Comparison of ENCODE assay signal across 8 mouse cellular contexts in the genomic region with DNA sequence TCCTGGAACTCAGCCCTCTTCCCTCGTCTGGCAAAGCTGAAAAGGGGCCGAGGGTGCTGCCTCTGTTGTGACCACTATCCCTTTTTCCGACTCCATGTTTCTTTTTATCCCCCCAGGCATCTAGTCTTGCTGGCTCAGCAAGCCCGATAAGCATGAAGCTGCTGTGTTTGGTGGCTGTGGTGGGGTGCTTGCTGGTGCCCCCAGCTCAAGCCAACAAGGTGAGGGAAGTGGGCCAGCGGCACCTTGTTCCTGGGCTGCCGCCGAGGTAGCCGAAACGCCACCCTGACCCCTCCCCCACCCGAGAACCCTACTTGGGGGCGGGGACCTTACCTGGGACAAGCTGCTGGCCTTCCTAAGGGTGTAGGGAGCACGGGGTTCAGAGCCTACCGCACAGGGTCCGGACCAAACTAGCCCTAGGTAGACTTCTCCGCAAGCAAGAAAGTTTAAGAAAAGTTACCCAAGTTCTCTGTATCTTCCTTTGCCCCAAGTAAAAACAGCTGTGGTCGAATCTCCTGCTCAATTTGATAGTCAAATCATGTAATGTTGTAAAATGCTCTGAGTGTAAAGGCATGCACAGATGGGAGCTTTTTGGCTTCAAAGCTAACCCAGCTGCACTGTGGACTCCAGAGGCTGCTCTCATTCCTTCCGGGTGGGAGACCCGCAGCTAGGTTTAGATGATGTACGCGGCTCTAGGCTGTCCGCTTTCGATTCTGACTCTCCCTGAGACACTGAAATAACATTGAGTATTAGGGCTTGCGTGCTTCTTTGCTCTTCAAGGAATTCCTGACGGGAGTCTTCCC. TPM values are rescaled to one million over a fixed set of nuclear protein-coding genes. Genes with fewer than 3 reads are reported as not detected.
DNase-seq lines count a peak whose midpoint lies in the region; ATAC-seq and TF ChIP-seq lines count a peak whose summit lies in the region.

No protein-coding gene starts in this region.

- peak overlapping the region; percentile 31; the same call in 1 of the 2 replicates for H3K27ac ChIP-seq in CH12.LX (ENCODE audit: insufficient read depth, low read depth)
- H3K27ac ChIP-seq in heart, embryonic 10.5 days = peak overlapping the region; percentile 95
- H3K27ac ChIP-seq in kidney, embryonic 15.5 days = peak overlapping the region; percentile 85

- H3K9ac ChIP-seq in CH12.LX (ENCODE audit: insufficient read depth, low read depth) = peak overlapping the region; percentile 79
- H3K9ac ChIP-seq in kidney, embryonic 15.5 days = peak overlapping the region; percentile 71

- in situ Hi-C loops in CH12.LX (cut with MboI; ENCODE audit: low pct_ligation_motif_present, low pct_unique_long_range_greater_than_20kb, low sequenced_read_pairs) = no loop called here

- peaks cover 3 to 13% of the 10 kb centered on the region in 2 experiments for H3K4me1 ChIP-seq in CH12.LX (ENCODE audit: control insufficient read depth in 1 of 2, insufficient read depth in 2 of 2)
- peaks cover 24% of the 10 kb centered on the region for H3K4me1 ChIP-seq in heart, embryonic 10.5 days
- H3K4me1 ChIP-seq in kidney, embryonic 15.5 days = peaks cover 14% of the 10 kb centered on the region

- 0 out of 2 replicates have a peak, but pooled peaks have one; percentile 38 for TF ChIP-seq POLR2A in CH12.LX (IDR thresholded peaks at IDR 0.05; ENCODE audit: low read depth, low read length)

- H3K9me3 ChIP-seq in CH12.LX (replicated peaks; ENCODE audit: low read length) = no peaks in the 10 kb centered on the region
- no peaks in the 10 kb centered on the region for H3K9me3 ChIP-seq in heart, embryonic 10.5 days
- H3K9me3 ChIP-seq in kidney, embryonic 15.5 days (replicated peaks) = no peaks in the 10 kb centered on the region

- TF ChIP-seq RAD21 in CH12.LX (IDR thresholded peaks at IDR 0.05; ENCODE audit: low read depth, low read length) = no peak

- peak overlapping the region; percentile 90 for H3K4me2 ChIP-seq in CH12.LX (ENCODE audit: insufficient read depth, low read depth, poor library complexity, severe bottlenecking)
- H3K4me2 ChIP-seq in kidney, embryonic 15.5 days = peak overlapping the region; percentile 84

- dilution Hi-C loops in CH12.LX (cut with MboI; ENCODE audit: extremely low pct_ligation_motif_present, extremely low pct_unique_long_range_greater_than_20kb, low sequenced_read_pairs) = no loop called here

- TF ChIP-seq EP300 in CH12.LX (IDR thresholded peaks at IDR 0.05; ENCODE audit: low read length) = peak; percentile 31; the same call in 1 of the 2 replicates

- H3K79me2 ChIP-seq in CH12.LX (replicated peaks; ENCODE audit: control insufficient read depth, extremely low read depth, insufficient read depth, poor library complexity, severe bottlenecking) = no peaks in the 10 kb centered on the region

- H3K27me3 ChIP-seq in CH12.LX (replicated peaks) = peaks cover 4% of the 10 kb centered on the region
- no peaks in the 10 kb centered on the region for H3K27me3 ChIP-seq in heart, embryonic 10.5 days (ENCODE audit: insufficient read depth, poor library complexity, severe bottlenecking)
- H3K27me3 ChIP-seq in kidney, embryonic 15.5 days = no peaks in the 10 kb centered on the region

- WGBS in heart, embryonic 10.5 days = 7% methylated on average over 24 of the region's 24 CpGs
- WGBS in kidney, embryonic 15.5 days = 4% methylated on average over 24 of the region's 24 CpGs

- H3K4me3 ChIP-seq in CH12.LX (replicated peaks in 1 of 3; ENCODE audit: low read depth in 2 of 3, low read length in 2 of 3, poor library complexity in 1 of 3) = peak overlapping the region; percentile 87 to 88 (median 88)
- H3K4me3 ChIP-seq in heart, embryonic 10.5 days = peak overlapping the region; percentile 78
- peak overlapping the region; percentile 87 for H3K4me3 ChIP-seq in kidney, embryonic 15.5 days (replicated peaks)

- ATAC-seq in kidney, embryonic 15.5 days (replicated peaks; ENCODE audit: low FRiP score) = peak; percentile 58

- TF ChIP-seq CTCF in CH12.LX (conservative IDR thresholded peaks at IDR 0.05 in 1 of 2, IDR thresholded peaks at IDR 0.05 in 1 of 2; ENCODE audit: low read depth in 2 of 2, low read length in 2 of 2) = no peak

- H3K36me3 ChIP-seq in CH12.LX (replicated peaks in 1 of 2; ENCODE audit: control insufficient read depth in 1 of 2, insufficient read depth in 1 of 2, low read length in 1 of 2) = peaks cover 3 to 34% of the 10 kb centered on the region in 2 experiments
- H3K36me3 ChIP-seq in heart, embryonic 10.5 days = peaks cover 41% of the 10 kb centered on the region
- H3K36me3 ChIP-seq in kidney, embryonic 15.5 days = peaks cover 37% of the 10 kb centered on the region

- DNase-seq in 3134 (ENCODE audit: extremely low read depth, insufficient read length, low spot score) = peak; percentile 47
- DNase-seq in CH12.LX (ENCODE audit: extremely low read depth) = peak; percentile 60
- DNase-seq in cerebellum, postnatal 10 days = peak; percentile 64 to 70
- DNase-seq in heart, embryonic 10.5 days (ENCODE audit: low spot score) = no peak
- DNase-seq in lung, postnatal 25 days (ENCODE audit: low spot score) = peak; percentile 41
- peak; percentile 25 to 31 for DNase-seq in spleen, postnatal 14 days (ENCODE audit: low spot score in 2 of 2)
- no peak for DNase-seq in frontal cortex, postnatal 36 days (ENCODE audit: low spot score in 2 of 2)

TF ChIP-seq in CH12.LX, 34 proteins besides CTCF, POLR2A, EP300 and RAD21:
- TF ChIP-seq MAZ (IDR thresholded peaks at IDR 0.05; ENCODE audit: low read depth, low read length) (no peak), ETS1 (conservative IDR thresholded peaks at IDR 0.05; ENCODE audit: low read depth, low read length) (peak; percentile 21; the same call in 1 of the 2 replicates), ELF1 (IDR thresholded peaks at IDR 0.05; ENCODE audit: low read depth, low read length) (peak; percentile 50), KAT2A (IDR thresholded peaks at IDR 0.05; ENCODE audit: insufficient replicate concordance, low read length) (no peak), TBP (conservative IDR thresholded peaks at IDR 0.05; ENCODE audit: low read depth, low read length) (peak; percentile 57; the same call in 1 of the 2 replicates), POLR2AphosphoS2 (IDR thresholded peaks at IDR 0.05; ENCODE audit: low read depth, low read length) (no peak), MAFK (IDR thresholded peaks at IDR 0.05; ENCODE audit: insufficient replicate concordance, low read length) (no peak), SIN3A (IDR thresholded peaks at IDR 0.05; ENCODE audit: low read length) (peak; percentile 36), MYC (IDR thresholded peaks at IDR 0.05; ENCODE audit: low read depth, low read length) (peak; percentile 44; the same call in 1 of the 2 replicates), JUND (conservative IDR thresholded peaks at IDR 0.05; ENCODE audit: low read depth, low read length) (no peak)

RNA-seq across cellular contexts. Expression of a gene that starts 10.6 kb away (rescaled TPM):
- total RNA-seq in CH12.LX (2012; rRNA removed) (19.1 and 22.2 TPM in 2 replicates), CH12.LX (2014; rRNA removed) (28.2 and 30.1 TPM in 2 replicates)
- polyA plus RNA-seq in CH12.LX (2012; ENCODE audit: insufficient read length, low read depth) = 23.9 and 28.6 TPM in 2 replicates
- 155 and 166 TPM in 2 replicates for polyA plus RNA-seq in heart, embryonic 10.5 days (2016; fragmentation: Nextera tagmentation; extraction: Ambion mirVana)
- 206 and 224 TPM in 2 replicates for polyA plus RNA-seq in kidney, embryonic 15.5 days (2015; fragmentation: Nextera tagmentation; extraction: Ambion mirVana)

RNA-seq across cellular contexts. Expression of a gene that starts 12.4 kb away (rescaled TPM):
- not detected in 2 replicates for total RNA-seq in CH12.LX (2012; rRNA removed)
- not detected in 2 replicates for total RNA-seq in CH12.LX (2014; rRNA removed)
- 0.04 TPM in 1 of 2 replicates, not detected in the other for polyA plus RNA-seq in CH12.LX (2012; ENCODE audit: insufficient read length, low read depth)
- not detected in 2 replicates for polyA plus RNA-seq in heart, embryonic 10.5 days (2016; fragmentation: Nextera tagmentation; extraction: Ambion mirVana)
- polyA plus RNA-seq in kidney, embryonic 15.5 days (2015; fragmentation: Nextera tagmentation; extraction: Ambion mirVana) = 0.12 and 0.14 TPM in 2 replicates

RNA-seq across cellular contexts. Expression of a gene that starts 32.0 kb away (rescaled TPM):
- not detected in 2 replicates for total RNA-seq in CH12.LX (2012; rRNA removed)
- total RNA-seq in CH12.LX (2014; rRNA removed) = not detected in 2 replicates
- polyA plus RNA-seq in CH12.LX (2012; ENCODE audit: insufficient read length, low read depth) = not detected in 2 replicates
- not detected in 2 replicates for polyA plus RNA-seq in heart, embryonic 10.5 days (2016; fragmentation: Nextera tagmentation; extraction: Ambion mirVana)
- not detected in 2 replicates for polyA plus RNA-seq in kidney, embryonic 15.5 days (2015; fragmentation: Nextera tagmentation; extraction: Ambion mirVana)

RNA-seq across cellular contexts. Expression of a gene that starts 34.0 kb away (rescaled TPM):
- total RNA-seq in CH12.LX (2012; rRNA removed) = 54.0 and 61.7 TPM in 2 replicates
- 84.1 and 90.0 TPM in 2 replicates for total RNA-seq in CH12.LX (2014; rRNA removed)
- 33.9 and 42.5 TPM in 2 replicates for polyA plus RNA-seq in CH12.LX (2012; ENCODE audit: insufficient read length, low read depth)
- 1.3 and 1.6 TPM in 2 replicates for polyA plus RNA-seq in heart, embryonic 10.5 days (2016; fragmentation: Nextera tagmentation; extraction: Ambion mirVana)
- polyA plus RNA-seq in kidney, embryonic 15.5 days (2015; fragmentation: Nextera tagmentation; extraction: Ambion mirVana) = 0.49 and 0.57 TPM in 2 replicates

Comparison
In these comparisons a context has a peak if more than half of its experiments do, and no peak if none do; other contexts are left out.
1. DNase-seq: peak in 3134 (single experiment), CH12.LX (single experiment), cerebellum, postnatal 10 days (2 of 2), lung, postnatal 25 days (single experiment) and spleen, postnatal 14 days (2 of 2); none in heart, embryonic 10.5 days (single experiment) and frontal cortex, postnatal 36 days (0 of 2).
2. H3K27ac ChIP-seq: peak in every context shown above with its lines; median percentile 95 in heart, embryonic 10.5 days; 85 in kidney, embryonic 15.5 days; 31 in CH12.LX.
3. Peak in every context shown above with its lines, with median percentiles within 50 percentile points of each other: H3K4me3 ChIP-seq.